Mouse (Mus musculus): ENCODE measurements around the gene Kif18a. TPM values are rescaled to one million over a fixed set of nuclear protein-coding genes. Genes with fewer than 3 reads are reported as not detected.

Kif18a gene
- polyA plus RNA-seq (2012; rRNA removed): 18.5 and 23.5 TPM in 2 replicates

DNA sequence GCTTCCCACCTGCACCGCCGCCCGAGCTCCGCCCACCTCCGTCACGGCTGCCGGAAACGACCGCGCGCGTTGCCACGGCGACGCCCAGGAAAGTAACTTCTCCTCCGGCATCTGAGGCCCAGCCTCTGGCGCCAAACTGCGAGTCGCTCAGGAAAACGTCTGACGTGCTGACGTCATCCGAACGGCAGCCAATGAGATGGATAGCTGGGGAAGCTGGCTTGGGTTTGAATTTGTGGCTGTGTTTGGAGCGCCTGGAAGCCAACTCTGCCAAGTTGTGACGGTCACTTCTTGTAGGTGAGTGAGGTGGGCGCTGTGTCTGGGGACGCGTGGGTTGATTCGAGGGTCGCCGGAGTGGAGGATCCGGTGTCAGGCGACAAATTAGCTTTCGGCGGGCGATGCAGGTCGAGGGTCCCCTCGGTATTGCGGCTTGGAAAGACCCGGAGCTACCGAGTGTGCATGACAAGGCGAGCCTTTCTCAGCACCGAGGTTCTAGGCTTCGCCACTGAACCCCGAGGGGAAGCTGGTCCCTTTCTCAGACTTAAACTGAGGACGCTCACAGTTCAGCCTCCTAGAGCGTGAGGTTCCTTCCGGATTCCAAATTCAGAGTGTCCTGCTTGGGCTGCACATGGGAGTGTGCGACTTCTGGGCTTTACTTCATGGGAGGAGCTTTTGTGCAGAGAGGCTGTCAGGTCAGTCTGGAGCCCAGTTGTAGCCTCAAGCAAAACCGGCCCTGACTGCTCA is at the start of gene Kif18a, which contains the start of gene Mettl15:
Kif18a (plus strand) TSS at position 139 of the 741 bp plus-strand sequence.
Mettl15 (minus strand) TSS at position 149 of the 741 bp plus-strand sequence.

Other genes with a start within 250 kb of the Kif18a start
- 8.2 and 8.6 TPM in 2 replicates for gene Mettl15, start within 50 bp of the Kif18a start, polyA plus RNA-seq (2012; rRNA removed)